Mouse (Mus musculus) G1E-ER4 (cell line): Measurements from ENCODE around the gene H2-Ke6. TPM values are rescaled to one million over a fixed set of nuclear protein-coding genes. Genes with fewer than 3 reads are reported as not detected.

Source experiments
- GATA1 ChIP-seq: IDR thresholded peaks from one replicate; pipeline ENCODE4 v1.8.0; 2012; ENCODE audit warnings: low read length, inconsistent platforms
- polyA plus RNA-seq: library from polyadenylated mRNA; stranded (reverse); fragments of >175 nt; gene quantifications from 2 replicates; pipeline ENCODE4 v1.2.3, GENCODE M21; 2012

H2-Ke6 gene
- 64.0 and 94.1 TPM in 2 replicates for polyA plus RNA-seq

DNA sequence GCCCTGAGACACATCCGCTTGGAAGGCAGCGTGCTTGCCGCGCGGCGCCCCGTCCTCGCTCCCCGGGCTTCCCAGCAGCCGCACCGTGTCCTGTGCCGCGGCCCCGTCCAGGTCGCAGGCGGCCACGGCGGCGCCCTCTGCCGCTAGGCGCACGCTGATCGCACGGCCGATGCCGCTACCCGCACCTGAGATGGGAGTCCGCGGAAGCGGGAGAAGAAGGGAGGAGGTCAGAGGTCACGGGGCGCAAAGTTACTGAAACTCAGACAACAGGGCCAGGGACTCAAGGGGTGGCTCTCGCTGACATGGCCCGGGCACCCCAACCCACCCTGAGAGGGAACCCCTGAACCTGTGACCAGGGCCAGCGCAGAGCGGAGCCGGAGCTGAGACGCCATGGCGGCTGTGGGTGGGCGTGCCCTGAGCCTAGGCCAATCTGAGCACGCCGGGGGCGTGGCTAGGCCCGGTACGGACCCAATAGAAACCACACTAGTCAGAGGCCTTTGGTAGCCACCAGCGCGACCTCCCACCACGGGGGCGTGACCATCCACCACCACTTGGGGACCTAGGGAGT lies at the start of gene H2-Ke6:
Gene H2-Ke6, minus strand, starts transcription at position 405 of the 568 bp plus-strand sequence.
- TF ChIP-seq GATA1 = no peak

DNA sequence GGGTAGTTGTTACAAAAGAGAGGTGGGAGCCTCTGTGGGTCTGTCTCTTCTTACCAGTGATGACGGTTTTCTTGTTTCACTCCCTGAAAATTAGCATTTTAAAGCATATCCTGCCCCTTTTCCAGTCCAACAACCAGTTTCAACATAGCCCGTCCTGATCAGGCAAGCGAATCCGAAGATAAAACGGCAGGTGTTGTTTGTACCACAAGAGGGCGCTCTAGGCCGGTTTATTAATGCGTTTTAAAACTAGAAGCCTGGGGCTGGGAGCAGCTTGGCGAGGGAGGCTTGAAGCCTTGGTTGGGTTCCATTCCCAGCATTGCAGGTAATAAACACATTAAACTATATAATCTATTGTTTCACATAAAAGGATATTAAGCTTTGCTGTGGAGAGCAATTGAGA lies 49.7 kb upstream of the H2-Ke6 start:
- TF ChIP-seq GATA1 = no peak

DNA sequence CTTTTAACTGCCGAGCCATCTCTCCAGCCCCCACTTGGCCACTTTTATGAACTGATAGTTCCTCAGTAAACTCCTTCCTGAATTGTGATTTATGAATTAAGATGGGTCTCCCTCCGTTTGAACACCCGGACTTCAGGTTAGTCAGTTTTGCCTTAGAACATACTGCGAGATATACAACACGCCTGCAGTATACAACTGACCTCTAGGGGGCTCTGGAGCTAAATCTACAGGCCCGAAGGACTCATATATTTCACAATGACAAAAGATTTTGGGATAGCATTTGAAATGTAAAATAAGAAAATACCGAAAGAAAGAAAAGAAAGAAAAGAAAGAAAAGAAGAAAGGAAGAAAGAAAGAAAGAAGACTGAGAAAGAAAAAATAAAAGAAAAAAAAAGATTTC lies 47.4 kb upstream of the H2-Ke6 start:
- TF ChIP-seq GATA1 = no peak

DNA sequence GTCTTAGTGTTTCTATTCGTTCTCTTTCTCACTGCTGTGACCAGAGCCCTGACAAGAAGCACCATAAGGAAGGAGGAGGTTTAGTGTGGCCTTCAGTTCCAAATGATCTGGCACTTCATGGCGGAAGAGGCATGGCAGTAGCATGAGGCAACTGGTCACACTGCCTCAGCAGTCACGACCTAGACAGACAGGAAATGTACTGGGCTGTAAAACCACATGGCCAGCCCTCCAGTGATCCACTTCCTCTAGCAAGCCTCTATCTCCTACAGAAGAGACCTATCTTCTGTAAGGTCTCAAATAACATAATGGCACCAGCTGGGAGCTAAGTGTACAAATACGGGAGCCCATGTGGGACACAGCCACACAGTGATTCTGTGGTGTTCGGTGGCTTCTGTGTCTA lies 44.2 kb upstream of the H2-Ke6 start:
- no peak for TF ChIP-seq GATA1

DNA sequence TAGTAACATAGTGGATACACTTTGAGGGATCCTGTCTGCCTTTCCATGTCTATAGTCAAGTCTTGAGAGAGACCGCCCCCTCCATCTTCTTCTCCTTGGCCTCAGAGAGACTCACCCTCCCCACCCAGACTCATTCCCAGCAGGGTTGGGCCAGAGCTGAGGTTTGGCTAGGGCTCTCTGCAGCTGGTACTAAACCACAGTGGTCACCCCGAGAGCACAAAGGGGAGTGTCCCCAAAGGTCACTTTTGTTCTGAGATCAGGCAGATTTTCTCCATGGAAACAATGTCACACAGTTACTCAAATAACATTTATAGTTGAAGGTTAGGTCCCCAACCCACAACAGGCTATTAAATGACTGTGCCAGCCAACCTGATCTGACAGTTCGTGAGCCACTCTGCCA lies 41.0 kb upstream of the H2-Ke6 start:
- TF ChIP-seq GATA1 = no peak

DNA sequence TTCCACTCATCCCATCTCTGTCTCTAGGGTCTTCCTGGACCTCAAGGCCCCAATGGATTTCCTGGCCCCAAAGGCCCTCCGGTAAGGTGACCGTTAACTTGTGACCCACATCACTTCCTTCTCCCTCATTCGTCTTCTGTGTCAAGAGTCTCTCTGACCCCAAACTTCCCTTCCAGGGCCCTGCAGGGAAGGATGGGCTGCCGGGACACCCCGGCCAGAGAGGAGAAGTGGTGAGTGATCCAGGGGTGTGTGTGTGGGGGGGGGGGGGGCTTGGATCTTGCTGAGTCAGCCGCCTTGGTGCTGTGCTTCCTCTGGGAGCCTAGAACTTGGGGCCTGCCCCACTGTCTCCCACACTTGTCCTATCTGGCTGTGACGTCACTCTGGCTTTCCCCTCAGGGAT lies 29.4 kb upstream of the H2-Ke6 start:
- no peak for TF ChIP-seq GATA1

DNA sequence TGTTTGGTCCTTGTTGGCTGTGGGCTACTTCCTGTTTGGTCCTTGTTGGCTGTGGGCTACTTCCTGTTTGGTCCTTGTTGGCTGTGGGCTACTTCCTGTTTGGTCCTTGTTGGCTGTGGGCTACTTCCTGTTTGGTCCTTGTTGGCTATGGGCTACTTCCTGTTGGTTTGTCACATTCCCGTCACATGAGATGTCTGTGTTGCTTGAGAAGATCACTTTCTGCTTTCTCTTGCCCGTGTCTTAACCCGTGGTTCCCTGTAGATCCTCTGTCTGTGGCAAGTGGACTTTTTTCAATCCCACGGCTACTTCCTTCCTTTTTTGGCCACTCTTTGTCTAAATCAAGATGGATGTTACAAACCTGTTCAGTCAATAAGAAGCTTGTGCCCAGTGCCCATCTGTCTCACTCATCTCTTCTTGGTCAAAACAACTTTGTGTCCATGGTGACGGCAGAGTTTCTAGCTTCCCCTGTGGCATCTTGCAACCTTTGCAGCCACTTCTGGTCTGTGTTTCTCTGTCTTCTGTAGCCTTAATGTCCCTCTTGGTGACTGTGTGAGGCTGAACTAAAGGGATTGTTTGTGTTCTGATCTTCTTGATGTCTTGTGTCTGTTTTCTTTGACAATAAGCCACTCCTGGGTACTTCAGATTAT lies 19.7 kb upstream of the H2-Ke6 start:
- TF ChIP-seq GATA1 = no peak

DNA sequence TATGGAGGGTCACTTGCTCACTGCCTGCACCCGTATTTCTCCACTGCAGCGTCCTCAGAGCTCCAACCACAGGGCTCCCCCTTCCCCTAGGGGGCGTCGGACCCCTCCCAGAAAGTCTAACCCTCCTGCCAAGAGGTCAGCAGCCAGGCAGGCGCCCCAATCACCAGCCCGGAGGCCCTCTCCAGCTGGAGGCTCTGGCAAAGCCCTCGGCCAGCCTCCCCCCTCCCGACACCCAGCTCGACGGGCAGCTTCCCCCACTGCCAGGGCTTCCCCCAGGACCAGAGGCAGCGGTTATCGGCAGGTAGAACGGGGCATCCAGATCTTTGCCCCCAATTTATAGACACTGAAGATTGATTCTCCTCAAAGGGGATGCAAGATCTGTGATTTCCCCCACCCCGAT lies 18.1 kb upstream of the H2-Ke6 start:
- TF ChIP-seq GATA1 = no peak

DNA sequence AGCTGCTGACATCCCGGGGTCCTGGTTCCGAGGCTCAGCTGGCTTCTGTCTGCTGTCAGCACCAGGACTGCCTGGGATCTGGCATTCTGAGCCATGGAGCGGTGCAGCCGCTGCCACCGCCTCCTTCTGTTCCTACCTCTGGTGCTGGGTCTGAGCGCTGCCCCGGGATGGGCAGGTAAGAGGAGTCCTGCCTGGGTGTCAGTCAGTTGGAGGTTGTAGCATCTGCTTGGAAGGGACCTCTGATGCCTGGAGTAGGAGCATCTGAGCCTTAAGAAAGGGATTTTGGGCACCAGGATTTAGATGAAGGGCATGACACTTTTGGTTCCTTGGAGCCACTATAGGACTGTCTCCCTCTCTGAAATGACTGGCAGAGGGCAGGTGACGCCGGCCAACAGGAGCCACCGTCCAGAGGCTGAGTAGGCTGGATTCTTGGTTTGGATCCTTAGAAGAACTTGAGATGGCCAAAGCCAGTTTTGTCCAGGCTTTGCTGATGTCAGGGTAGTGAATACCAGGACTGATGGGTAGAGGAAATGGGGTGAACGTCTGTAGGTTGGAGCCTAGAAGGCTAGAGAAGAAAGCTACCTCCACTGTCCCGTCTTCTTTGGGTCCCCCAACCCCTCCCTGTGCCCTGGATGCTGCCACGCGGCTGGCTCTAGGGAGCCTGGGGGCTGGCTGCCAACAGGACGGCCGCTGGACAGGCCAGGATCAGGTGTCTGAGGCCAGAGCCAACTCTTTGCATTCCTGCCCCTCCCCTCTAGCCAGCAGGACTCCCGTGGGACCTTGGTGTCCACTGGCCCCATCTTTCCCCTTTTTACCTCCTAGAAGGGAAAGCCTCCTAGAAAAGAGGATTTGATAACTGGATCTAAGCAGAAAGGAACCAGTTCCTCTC lies 11.9 kb upstream of the H2-Ke6 start:
- no peak for TF ChIP-seq GATA1

DNA sequence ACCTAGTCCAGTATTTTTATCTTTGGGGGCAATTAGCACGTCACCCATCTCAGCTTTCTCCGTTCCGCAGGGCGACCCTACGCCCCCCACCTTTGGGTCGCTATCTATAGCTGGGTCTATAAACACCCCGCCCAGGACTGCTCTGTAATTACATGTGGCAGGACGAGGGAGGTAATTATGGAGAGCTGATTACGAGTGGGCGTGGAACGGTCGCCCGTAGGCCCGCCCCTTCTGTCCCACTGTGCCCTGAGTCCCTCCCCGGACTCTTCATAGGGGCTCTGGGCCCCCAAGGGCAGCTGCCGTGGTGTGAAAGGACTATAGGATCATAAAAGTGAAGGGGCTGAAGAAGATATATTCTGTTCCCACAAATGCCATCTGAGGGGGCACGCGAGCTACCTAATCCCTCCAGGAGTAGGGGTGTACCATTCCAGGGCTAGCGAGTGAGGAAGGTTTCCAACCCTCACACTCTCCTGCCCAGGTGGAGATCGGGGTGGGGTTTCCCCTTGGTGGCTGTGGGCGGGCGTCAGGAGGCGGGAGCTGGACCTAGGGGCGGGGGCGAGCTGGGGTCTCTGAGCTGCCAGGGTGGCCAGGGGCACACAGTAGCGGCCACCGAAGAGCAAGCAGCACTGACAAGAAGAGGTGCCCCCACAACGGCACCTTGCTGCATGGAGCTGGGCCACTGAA lies 11.2 kb upstream of the H2-Ke6 start, which contains the start of gene Col11a2:
Gene Col11a2, plus strand, starts transcription at position 560 of the 684 bp plus-strand sequence.
- no peak for TF ChIP-seq GATA1

DNA sequence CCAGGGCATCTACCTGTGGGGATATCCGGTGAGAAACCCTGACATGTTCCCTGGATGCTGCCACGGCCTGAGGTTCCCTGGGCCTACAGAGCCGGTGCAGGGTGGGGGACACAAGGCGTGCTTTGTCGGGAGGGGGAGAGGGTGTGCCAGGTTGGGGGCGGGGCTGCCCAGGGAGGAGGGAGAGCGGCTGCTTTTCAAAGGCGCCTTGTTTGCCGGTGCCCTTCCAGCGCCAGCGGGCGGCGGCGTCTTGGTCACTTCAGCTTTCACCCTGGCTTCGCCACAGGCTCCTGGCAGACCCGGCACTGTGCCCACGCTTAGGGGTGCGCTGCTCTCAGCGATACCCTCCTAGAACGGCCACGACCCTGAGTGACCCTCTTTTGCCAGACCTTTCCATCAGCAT lies 10.6 kb upstream of the H2-Ke6 start:
- no peak for TF ChIP-seq GATA1

DNA sequence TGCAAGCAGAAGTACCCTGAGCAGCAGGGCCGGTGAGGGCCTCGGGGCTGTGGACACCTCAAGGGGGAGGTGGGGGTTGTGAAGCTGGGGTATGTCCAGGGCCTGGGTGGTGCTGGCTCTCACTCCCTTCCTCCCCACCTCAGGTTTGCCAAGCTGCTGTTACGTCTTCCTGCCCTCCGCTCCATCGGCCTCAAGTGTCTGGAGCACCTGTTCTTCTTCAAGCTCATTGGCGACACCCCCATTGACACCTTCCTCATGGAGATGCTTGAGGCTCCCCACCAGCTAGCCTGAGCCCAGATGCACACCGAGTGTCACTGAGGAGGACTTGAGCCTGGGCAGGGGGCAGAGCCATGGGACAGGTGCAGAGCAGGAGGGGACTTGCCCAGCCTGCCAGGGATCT lies 9.4 kb upstream of the H2-Ke6 start:
- TF ChIP-seq GATA1 = no peak

DNA sequence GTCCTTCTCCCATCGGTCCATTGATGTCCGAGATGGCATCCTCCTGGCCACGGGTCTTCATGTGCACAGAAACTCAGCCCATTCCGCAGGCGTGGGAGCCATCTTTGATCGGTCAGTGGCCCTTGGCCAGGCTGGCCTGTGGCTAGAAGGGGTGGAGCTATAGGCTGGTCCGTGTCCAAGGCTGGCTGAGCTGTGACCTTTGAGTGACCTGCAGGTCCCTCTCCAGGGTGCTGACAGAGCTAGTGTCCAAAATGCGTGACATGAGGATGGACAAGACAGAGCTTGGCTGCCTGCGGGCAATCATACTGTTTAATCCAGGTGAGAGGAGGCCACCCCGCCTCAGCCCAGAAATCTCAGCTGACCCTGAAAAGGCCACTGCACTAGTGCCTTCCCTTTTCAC lies 8.8 kb upstream of the H2-Ke6 start:
- TF ChIP-seq GATA1 = no peak

DNA sequence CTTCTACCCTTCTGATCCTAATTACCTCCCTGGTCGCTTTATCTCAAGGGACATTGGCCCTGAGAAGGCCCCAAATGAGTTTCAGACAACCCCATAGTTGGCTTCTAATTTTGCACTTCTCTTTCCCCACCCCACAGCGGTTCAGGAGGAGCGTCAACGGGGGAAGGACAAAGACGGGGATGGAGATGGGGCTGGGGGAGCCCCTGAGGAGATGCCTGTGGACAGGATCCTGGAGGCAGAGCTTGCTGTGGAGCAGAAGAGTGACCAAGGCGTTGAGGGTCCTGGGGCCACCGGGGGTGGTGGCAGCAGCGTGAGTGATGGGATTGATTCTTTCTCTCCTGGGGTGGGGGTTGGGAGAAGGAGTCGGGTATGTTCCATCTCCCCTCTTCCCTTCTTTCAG lies 7.7 kb upstream of the H2-Ke6 start:
- no peak for TF ChIP-seq GATA1

DNA sequence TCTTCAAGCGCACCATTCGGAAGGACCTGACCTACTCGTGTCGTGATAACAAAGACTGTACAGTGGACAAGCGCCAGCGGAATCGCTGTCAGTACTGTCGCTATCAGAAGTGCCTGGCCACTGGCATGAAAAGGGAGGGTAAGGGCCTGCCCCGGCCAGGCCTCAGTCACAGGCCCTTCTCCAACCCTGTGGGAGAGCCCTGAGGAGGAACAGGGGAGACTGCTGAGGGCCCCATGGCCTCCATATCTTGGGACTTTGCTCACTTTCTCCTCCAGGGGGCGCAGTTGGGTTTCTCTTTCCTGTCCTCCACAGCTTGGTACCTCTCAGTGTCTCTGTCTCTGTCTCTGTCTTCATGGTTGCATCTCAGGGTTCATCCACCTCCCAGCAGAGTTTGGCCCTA lies 6.2 kb upstream of the H2-Ke6 start:
- no peak for TF ChIP-seq GATA1

DNA sequence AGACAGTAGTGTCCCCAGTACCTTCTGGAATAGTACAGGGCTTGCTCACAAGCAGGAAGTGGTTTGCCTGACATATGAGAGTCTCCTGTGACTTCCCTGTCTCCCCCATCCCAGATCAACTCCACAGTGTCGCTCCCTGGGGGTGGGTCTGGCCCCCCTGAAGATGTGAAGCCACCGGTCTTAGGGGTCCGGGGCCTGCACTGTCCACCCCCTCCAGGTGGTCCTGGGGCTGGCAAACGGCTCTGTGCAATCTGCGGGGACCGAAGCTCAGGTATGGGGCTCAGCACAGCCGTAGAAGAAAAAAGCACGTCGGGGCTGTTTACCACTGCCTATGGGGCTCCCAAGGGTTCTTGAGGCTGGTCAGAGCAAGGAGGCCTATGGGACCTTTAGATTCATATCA lies 5.6 kb upstream of the H2-Ke6 start:
- TF ChIP-seq GATA1 = no peak

DNA sequence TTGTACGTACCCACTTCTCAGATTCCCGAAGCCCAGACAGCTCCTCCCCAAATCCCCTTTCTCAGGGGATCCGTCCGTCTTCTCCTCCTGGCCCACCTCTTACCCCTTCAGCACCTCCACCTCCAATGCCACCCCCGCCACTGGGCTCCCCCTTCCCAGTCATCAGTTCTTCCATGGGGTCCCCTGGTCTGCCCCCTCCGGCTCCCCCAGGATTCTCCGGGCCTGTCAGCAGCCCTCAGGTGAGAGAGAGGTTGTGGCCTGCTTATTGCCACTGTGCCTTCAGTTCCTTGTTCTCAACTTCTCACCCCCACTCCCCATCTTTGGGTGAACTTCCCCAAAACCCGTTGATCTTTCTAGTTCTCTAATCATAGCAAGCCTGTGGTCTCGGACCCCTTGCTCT lies 4.9 kb upstream of the H2-Ke6 start:
- TF ChIP-seq GATA1 = no peak
